Mouse (Mus musculus) midbrain, embryonic 11.5 days (tissue): ENCODE results near the gene Rgs5. TPM values are rescaled to one million over a fixed set of nuclear protein-coding genes. Genes with fewer than 3 reads are reported as not detected.
A peak's percentile ranks its signal among the peaks of the same experiment; 100 is the strongest.

Experiments
- ATAC-seq: fragments of 200-750 bp; cut with Nextera tagmentation; 2 replicates; pipeline ENCODE4 v1.8.0; 2017; ENCODE audit warnings: moderate TSS enrichment, moderate library complexity; ENCODE audit not compliant: low FRiP score
- DNase-seq: peaks from one replicate; pipeline ENCODE4 v3.0.0; 2015; ENCODE audit warnings: low spot score; ENCODE audit errors: missing footprints
- H3K27ac ChIP-seq: fragments of 300-500 bp; sonication (generic); 2 replicates; pipeline ENCODE4 v1.5.1; 2014; ENCODE audit warnings: low read depth, low read length
- H3K27me3 ChIP-seq: fragments of 300-500 bp; sonication (generic); 2 replicates; pipeline ENCODE4 v1.6.1; 2014; ENCODE audit warnings: mild to moderate bottlenecking, low read length, moderate library complexity, mixed read lengths; ENCODE audit not compliant: control insufficient read depth, insufficient read depth
- H3K36me3 ChIP-seq: fragments of 300-500 bp; sonication (generic); 2 replicates; pipeline ENCODE4 v1.6.1; 2014; ENCODE audit warnings: mild to moderate bottlenecking, low read length, moderate library complexity, mixed read lengths; ENCODE audit not compliant: control insufficient read depth, insufficient read depth
- H3K4me1 ChIP-seq: fragments of 300-500 bp; sonication (generic); 2 replicates; pipeline ENCODE4 v1.6.1; 2014; ENCODE audit warnings: low read length; ENCODE audit not compliant: control insufficient read depth, insufficient read depth
- H3K4me2 ChIP-seq: fragments of 300-500 bp; sonication (generic); 2 replicates; pipeline ENCODE4 v1.6.1; 2014; ENCODE audit warnings: mild to moderate bottlenecking, moderate library complexity
- H3K4me3 ChIP-seq: fragments of 300-500 bp; sonication (generic); 2 replicates; pipeline ENCODE4 v1.5.1; 2014; ENCODE audit warnings: low read depth, low read length
- H3K9ac ChIP-seq: fragments of 300-500 bp; sonication (generic); 2 replicates; pipeline ENCODE4 v1.6.1; 2014; ENCODE audit warnings: low read length
- H3K9me3 ChIP-seq: fragments of 300-500 bp; sonication (generic); 2 replicates; pipeline ENCODE4 v1.6.1; 2016; ENCODE audit warnings: low read length; ENCODE audit not compliant: control insufficient read depth
- WGBS: fragments of 180-500 bp; shearing (Covaris S2); extraction: QIAGEN DNeasy Blood & Tissue Kit; methylation state at CpG from one replicate; pipeline ENCODE4 v1.1.7; 2014; 5-methylcytosine and 5-hydroxymethylcytosine counted together
- polyA plus RNA-seq: library from polyadenylated mRNA; unstranded; fragments of >200 nt; fragmentation: Nextera tagmentation; extraction: Ambion mirVana; gene quantifications from 2 replicates; pipeline ENCODE4 v1.2.1, GENCODE M21; 2014

Gene Rgs5
- polyA plus RNA-seq, 1 experiment from 2014 or later, result 2.1 TPM

GRCm38 (mm10) chr1:169697236-169697635 lies 41.9 kb downstream of the Rgs5 start:
- no peak overlapping the region for H3K27ac ChIP-seq
- H3K4me2 ChIP-seq, result no peak overlapping the region
- ATAC-seq (no peak), DNase-seq (no peak)
- H3K9ac ChIP-seq, result no peak overlapping the region
- no peak overlapping the region for H3K4me3 ChIP-seq
- no peaks in the 10 kb centered on the region for H3K27me3 ChIP-seq
- 85% methylated on average over 4 of the region's 4 CpGs for WGBS
- H3K4me1 ChIP-seq, result no peaks in the 10 kb centered on the region
- no peaks in the 10 kb centered on the region for H3K9me3 ChIP-seq
- no peaks in the 10 kb centered on the region for H3K36me3 ChIP-seq

GRCm38 (mm10) chr1:169699184-169699583 lies 43.9 kb downstream of the Rgs5 start:
- DNase-seq (no peak), ATAC-seq (no peak)
- Histone ChIP-seq H3K4me1 (no peaks in the 10 kb centered on the region), H3K9me3 (no peaks in the 10 kb centered on the region), H3K9ac (no peak overlapping the region), H3K27me3 (no peaks in the 10 kb centered on the region), H3K4me2 (no peak overlapping the region), H3K36me3 (no peaks in the 10 kb centered on the region), H3K4me3 (no peak overlapping the region), H3K27ac (no peak overlapping the region)
- 90% methylated on average over 2 of the region's 2 CpGs for WGBS

- ATAC-seq (no peak), DNase-seq (no peak)
- Histone ChIP-seq H3K27ac (no peak overlapping the region), H3K36me3 (no peaks in the 10 kb centered on the region), H3K9ac (no peak overlapping the region), H3K27me3 (no peaks in the 10 kb centered on the region), H3K9me3 (no peaks in the 10 kb centered on the region), H3K4me1 (no peaks in the 10 kb centered on the region), H3K4me3 (no peak overlapping the region), H3K4me2 (no peak overlapping the region)
- 90% methylated on average over 4 of the region's 4 CpGs for WGBS
Observed at GRCm38 (mm10) chr1:169704395-169705087, 49.2 kb downstream of the Rgs5 start.

- Histone ChIP-seq H3K4me1 (no peaks in the 10 kb centered on the region), H3K36me3 (no peaks in the 10 kb centered on the region), H3K9ac (no peak overlapping the region), H3K27me3 (no peaks in the 10 kb centered on the region), H3K9me3 (no peaks in the 10 kb centered on the region), H3K27ac (no peak overlapping the region), H3K4me3 (no peak overlapping the region), H3K4me2 (no peak overlapping the region)
- WGBS, result 77% methylated on average over 2 of the region's 2 CpGs
- DNase-seq (no peak), ATAC-seq (no peak)
Observed at GRCm38 (mm10) chr1:169721836-169722235, 66.5 kb downstream of the Rgs5 start.

GRCm38 (mm10) chr1:169726319-169726718 lies 71.0 kb downstream of the Rgs5 start:
- no peak overlapping the region for H3K9ac ChIP-seq
- H3K27ac ChIP-seq, result no peak overlapping the region
- no peaks in the 10 kb centered on the region for H3K27me3 ChIP-seq
- no peaks in the 10 kb centered on the region for H3K4me1 ChIP-seq
- no peaks in the 10 kb centered on the region for H3K9me3 ChIP-seq
- no peaks in the 10 kb centered on the region for H3K36me3 ChIP-seq
- WGBS, result 78% methylated on average over 3 of the region's 3 CpGs
- no peak overlapping the region for H3K4me2 ChIP-seq
- ATAC-seq, result no peak
- DNase-seq, result no peak
- H3K4me3 ChIP-seq, result no peak overlapping the region

- 54% methylated on average over 7 of the region's 7 CpGs for WGBS
- no peak overlapping the region for H3K27ac ChIP-seq
- H3K27me3 ChIP-seq, result no peaks in the 10 kb centered on the region
- H3K4me2 ChIP-seq, result no peak overlapping the region
- H3K4me1 ChIP-seq, result no peaks in the 10 kb centered on the region
- no peak for DNase-seq
- no peak overlapping the region for H3K9ac ChIP-seq
- ATAC-seq, result 0 out of 2 replicates have a peak, but pooled peaks have one; percentile 52
- no peaks in the 10 kb centered on the region for H3K9me3 ChIP-seq
- no peaks in the 10 kb centered on the region for H3K36me3 ChIP-seq
- no peak overlapping the region for H3K4me3 ChIP-seq
Observed at GRCm38 (mm10) chr1:169730599-169731100, 75.3 kb downstream of the Rgs5 start.

GRCm38 (mm10) chr1:169736139-169736538 lies 80.8 kb downstream of the Rgs5 start:
- Histone ChIP-seq H3K36me3 (no peaks in the 10 kb centered on the region), H3K9me3 (no peaks in the 10 kb centered on the region), H3K4me2 (no peak overlapping the region), H3K27me3 (no peaks in the 10 kb centered on the region), H3K4me1 (no peaks in the 10 kb centered on the region), H3K4me3 (no peak overlapping the region), H3K27ac (no peak overlapping the region), H3K9ac (no peak overlapping the region)
- ATAC-seq (no peak), DNase-seq (no peak)
- WGBS, result 88% methylated on average over 6 of the region's 6 CpGs

GRCm38 (mm10) chr1:169737231-169737630 lies 81.9 kb downstream of the Rgs5 start:
- Histone ChIP-seq H3K4me2 (no peak overlapping the region), H3K36me3 (no peaks in the 10 kb centered on the region), H3K9me3 (no peaks in the 10 kb centered on the region), H3K9ac (no peak overlapping the region), H3K27me3 (no peaks in the 10 kb centered on the region), H3K4me3 (no peak overlapping the region), H3K4me1 (no peaks in the 10 kb centered on the region), H3K27ac (no peak overlapping the region)
- DNase-seq (no peak), ATAC-seq (no peak)
- WGBS, result 83% methylated on average over 6 of the region's 6 CpGs

- DNase-seq, result no peak
- 85% methylated on average over 5 of the region's 5 CpGs for WGBS
- Histone ChIP-seq H3K4me3 (no peak overlapping the region), H3K27me3 (no peaks in the 10 kb centered on the region), H3K27ac (no peak overlapping the region), H3K9me3 (no peaks in the 10 kb centered on the region), H3K4me2 (no peak overlapping the region), H3K4me1 (no peaks in the 10 kb centered on the region), H3K36me3 (no peaks in the 10 kb centered on the region), H3K9ac (no peak overlapping the region)
- no peak for ATAC-seq
Observed at GRCm38 (mm10) chr1:169741147-169741546, 85.8 kb downstream of the Rgs5 start.
